Mouse (Mus musculus): ENCODE measurements around the gene Ccin. TPM values are rescaled to one million over a fixed set of nuclear protein-coding genes. Genes with fewer than 3 reads are reported as not detected.

Ccin gene
- total and polyA plus RNA-seq, 3 experiments = 0.04 TPM; not detected in 2

GRCm38 (mm10) chr4:43982053-43982732 is 1.1 kb upstream of the Ccin start:
- 0 out of 4 replicates have a peak, but pooled peaks cover 0 to 6% of the 10 kb centered on the region in 2 experiments for H3K4me1 ChIP-seq (ENCODE audit: control insufficient read depth in 1 of 2, insufficient read depth in 2 of 2, low read length in 2 of 2)
- H3K27me3 ChIP-seq (ENCODE audit: control insufficient read depth in 1 of 2, insufficient read depth in 2 of 2, low read length in 2 of 2) = no peaks in the 10 kb centered on the region
- H3K36me3 ChIP-seq (ENCODE audit: control insufficient read depth in 1 of 2, insufficient read depth in 2 of 2, low read length in 2 of 2) = no peaks in the 10 kb centered on the region
- peak overlapping the region; percentile 87 for H3K9ac ChIP-seq (ENCODE audit: control insufficient read depth, low read depth, low read length, poor library complexity, severe bottlenecking)
- TF ChIP-seq BHLHE40 (IDR thresholded peaks at IDR 0.05; ENCODE audit: borderline replicate concordance, low read depth, low read length) (no peak), ETS1 (IDR thresholded peaks at IDR 0.05; ENCODE audit: low read depth, low read length) (no peak; the same call in 1 of the 2 replicates), MYC (IDR thresholded peaks at IDR 0.05; ENCODE audit: low read depth, low read length) (0 out of 2 replicates have a peak, but pooled peaks have one; percentile 47), TCF12 (IDR thresholded peaks at IDR 0.05; ENCODE audit: low read depth, low read length) (0 out of 2 replicates have a peak, but pooled peaks have one; percentile 12), NELFE (IDR thresholded peaks at IDR 0.05; ENCODE audit: low read depth, low read length) (peak; percentile 19; the same call in 1 of the 2 replicates), E2F4 (IDR thresholded peaks at IDR 0.05; ENCODE audit: borderline replicate concordance, low read depth, low read length) (no peak), MXI1 (IDR thresholded peaks at IDR 0.05; ENCODE audit: low read depth, low read length) (peak; percentile 73), SIN3A (IDR thresholded peaks at IDR 0.05; ENCODE audit: low read length) (peak; percentile 75; the same call in 1 of the 2 replicates), EP300 (IDR thresholded peaks at IDR 0.05; ENCODE audit: low read depth in 1 of 2, low read length in 2 of 2) (no peak), HCFC1 (IDR thresholded peaks at IDR 0.05; ENCODE audit: low read depth, low read length) (0 out of 2 replicates have a peak, but pooled peaks have one; percentile 46), MAFK (IDR thresholded peaks at IDR 0.05; ENCODE audit: borderline replicate concordance, low read depth, low read length) (no peak), MYB (IDR thresholded peaks at IDR 0.05; ENCODE audit: low read depth, low read length) (no peak), TBP (IDR thresholded peaks at IDR 0.05; ENCODE audit: low read depth, low read length) (peak; percentile 69), CTCF (IDR thresholded peaks at IDR 0.05 in 2 of 3, conservative IDR thresholded peaks at IDR 0.05 in 1 of 3; ENCODE audit: control insufficient read depth in 1 of 3, insufficient read depth in 1 of 3, low read depth in 2 of 3, low read length in 3 of 3, poor library complexity in 1 of 3, severe bottlenecking in 1 of 3) (peak in 2 of 3 experiments; percentile 82 to 99), RAD21 (IDR thresholded peaks at IDR 0.05; ENCODE audit: low read depth, low read length) (no peak; the same call in none of the 2 replicates), NRF1 (IDR thresholded peaks at IDR 0.05; ENCODE audit: insufficient read depth, low read depth, low read length, poor library complexity, severe bottlenecking) (no peak), SMC3 (IDR thresholded peaks at IDR 0.05; ENCODE audit: low read depth, low read length) (peak; percentile 100), UBTF (IDR thresholded peaks at IDR 0.05; ENCODE audit: borderline replicate concordance, insufficient read depth, low read depth, low read length) (0 out of 2 replicates have a peak, but pooled peaks have one; percentile 62), RCOR1 (IDR thresholded peaks at IDR 0.05; ENCODE audit: low read depth, low read length) (no peak), POLR2AphosphoS2 (IDR thresholded peaks at IDR 0.05; ENCODE audit: low read length) (no peak), ZC3H11A (IDR thresholded peaks at IDR 0.05; ENCODE audit: low read depth, low read length) (peak; percentile 98), ZMIZ1 (IDR thresholded peaks at IDR 0.05; ENCODE audit: low read depth, low read length) (no peak), USF1 (IDR thresholded peaks at IDR 0.05; ENCODE audit: low read depth, low read length) (no peak), POLR2A (IDR thresholded peaks at IDR 0.05; ENCODE audit: control insufficient read depth in 1 of 2, insufficient read depth in 1 of 2, low read depth in 1 of 2, low read length in 2 of 2, poor library complexity in 1 of 2) (peak in 1 of 2 experiments; percentile 52; a peak in 1 of 4 replicates)
- H3K4me3 ChIP-seq (ENCODE audit: control insufficient read depth in 1 of 2, insufficient read depth in 1 of 2, low read depth in 2 of 2, low read length in 2 of 2) = peak overlapping the region; percentile 63 to 77
- H3K79me2 ChIP-seq (ENCODE audit: control insufficient read depth, insufficient read depth, low read length, poor library complexity) = no peaks in the 10 kb centered on the region; the same call in 1 of the 2 replicates
- no peaks in the 10 kb centered on the region for H3K9me3 ChIP-seq (replicated peaks; ENCODE audit: insufficient read depth, low read length)
- peak; percentile 95 for DNase-seq (ENCODE audit: low read depth, low spot score)
- H3K27ac ChIP-seq (ENCODE audit: control insufficient read depth, low read depth, low read length) = peak overlapping the region; percentile 34
